Mouse (Mus musculus) MEL-GATA-1-ER (cell line): ENCODE measurements around the gene Srebf2.
A peak's percentile ranks its signal among the peaks of the same experiment; 100 is the strongest.
"Not testable (repeated sequence)": the region's sequence is repeated elsewhere in the genome, so short reads cannot be mapped to it uniquely, and the experiment has no call there.

Experiments
- DNase-seq: peaks from one replicate; pipeline ENCODE4 v3.0.0-alpha.2; 2012; ENCODE audit warnings: low read depth; ENCODE audit errors: extremely low read depth

Srebf2 gene

GRCm38 (mm10) chr15:82223657-82224601 lies 76.9 kb downstream of the Srebf2 start, which contains the start of gene Tnfrsf13c:
Tnfrsf13c (minus strand) TSS chr15:82224369.
- no peak for DNase-seq

- DNase-seq, result no peak
Measured at GRCm38 (mm10) chr15:82224602-82225215, 77.7 kb downstream of the Srebf2 start.

- DNase-seq, result no peak
Measured at GRCm38 (mm10) chr15:82225769-82226168, 78.8 kb downstream of the Srebf2 start.

GRCm38 (mm10) chr15:82229542-82230045 lies 82.6 kb downstream of the Srebf2 start:
- no peak for DNase-seq

DNA sequence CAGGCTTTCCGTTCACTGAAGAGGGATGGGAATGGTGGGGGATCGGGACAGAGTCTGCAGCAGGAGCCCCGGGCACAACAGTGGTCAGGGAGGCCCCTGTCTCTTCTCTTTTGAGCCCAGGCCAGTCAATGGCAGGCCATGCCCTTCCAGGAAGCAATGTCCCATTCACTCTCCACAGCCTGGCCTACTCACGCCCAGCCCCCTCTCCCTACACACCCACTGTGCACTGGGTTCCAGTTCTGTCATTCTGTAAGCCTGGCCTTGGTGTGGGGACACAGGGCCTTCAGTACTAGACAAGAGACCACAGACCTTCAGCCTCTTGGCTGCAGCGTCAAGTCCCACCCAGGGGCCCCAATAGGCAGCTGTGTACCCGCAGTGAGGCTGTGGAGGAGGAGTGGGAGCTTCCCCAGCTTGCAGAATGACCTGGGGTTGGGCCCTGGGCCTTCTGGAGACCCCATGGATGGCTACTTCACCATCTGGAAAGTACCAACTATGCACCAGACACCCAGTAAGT lies 83.2 kb downstream of the Srebf2 start:
- DNase-seq, result no peak

DNA sequence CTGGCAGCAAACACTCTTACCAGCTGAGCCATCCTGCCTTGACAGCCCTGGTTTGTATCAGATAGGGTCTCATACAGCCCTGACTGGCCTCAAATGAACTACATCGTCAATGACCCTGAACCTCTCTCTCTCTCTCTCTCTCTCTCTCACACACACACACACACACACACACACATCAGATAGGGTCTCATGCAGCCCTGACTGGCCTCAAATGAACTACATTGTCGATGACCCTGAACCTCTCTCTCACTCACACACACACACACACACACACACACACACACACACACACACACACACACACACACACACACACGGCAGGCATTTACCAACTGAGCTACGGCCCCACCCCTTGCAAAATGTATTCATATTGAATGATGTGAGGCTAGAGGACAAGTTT lies 84.1 kb downstream of the Srebf2 start:
- DNase-seq, result no peak

DNA sequence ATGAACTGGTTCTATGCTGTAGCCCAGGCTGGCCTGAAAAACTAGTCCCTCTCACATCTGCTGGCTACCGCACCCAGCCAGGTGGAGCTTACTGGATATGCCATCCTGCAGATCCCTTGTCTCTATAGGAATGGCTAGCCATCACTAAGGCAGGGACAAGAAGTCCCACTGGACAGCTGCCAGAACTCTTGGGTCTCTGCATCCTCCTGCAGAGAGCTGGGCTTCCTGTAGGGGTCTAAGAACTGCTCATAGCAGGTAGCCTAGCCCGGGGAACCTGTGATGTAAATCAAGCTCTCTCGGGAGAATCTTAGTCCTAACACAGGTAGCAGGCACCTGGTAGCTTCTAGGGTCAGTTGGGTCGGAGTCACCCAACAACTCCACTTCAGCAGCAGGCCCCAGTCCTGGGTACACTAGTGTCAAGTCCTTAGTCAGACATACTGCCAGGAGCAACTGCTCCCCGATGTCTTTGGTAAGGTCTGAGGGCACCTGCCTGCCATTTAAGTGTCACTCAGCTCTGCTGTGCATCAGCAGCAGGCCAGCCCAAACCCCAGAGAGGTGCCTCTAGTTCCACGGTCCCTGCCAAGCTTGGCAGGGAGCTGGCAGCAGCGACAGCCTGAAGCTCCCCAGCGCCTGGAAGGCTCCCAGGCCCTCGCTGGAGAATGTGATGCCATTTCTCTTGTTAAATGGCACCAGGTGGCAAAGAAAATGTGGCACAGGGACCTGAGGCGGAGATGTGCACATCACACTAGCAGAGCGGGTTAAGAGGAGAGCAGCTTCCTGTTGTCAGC lies 84.8 kb downstream of the Srebf2 start:
- DNase-seq, result no peak

DNA sequence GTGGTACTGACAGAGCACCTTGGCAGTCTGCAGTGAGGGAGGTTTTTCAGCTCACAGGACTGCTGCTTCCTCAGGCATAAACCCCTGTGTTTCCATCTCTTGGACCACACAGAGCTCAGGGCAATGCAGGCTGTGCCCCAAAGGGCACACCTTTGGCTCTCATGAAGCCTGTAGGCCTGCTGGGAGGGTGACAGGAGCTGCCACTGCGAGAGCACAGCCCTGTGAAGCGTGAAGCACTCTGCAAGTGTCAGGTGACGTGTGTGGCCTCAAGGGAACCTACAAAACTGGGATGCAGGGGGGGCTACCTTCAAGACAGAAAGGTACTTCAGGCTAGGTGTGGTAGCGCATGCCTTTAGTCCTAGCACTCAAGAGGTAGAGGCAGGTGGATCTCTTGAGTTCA lies 85.7 kb downstream of the Srebf2 start:
- no peak for DNase-seq

- no peak for DNase-seq
Measured at GRCm38 (mm10) chr15:82235661-82236060, 88.7 kb downstream of the Srebf2 start.

GRCm38 (mm10) chr15:82236565-82236964 lies 89.6 kb downstream of the Srebf2 start:
- DNase-seq, result peak; percentile 39

GRCm38 (mm10) chr15:82243311-82243710 lies 96.3 kb downstream of the Srebf2 start:
- DNase-seq, result no peak

- peak; percentile 45 for DNase-seq
Measured at GRCm38 (mm10) chr15:82243742-82244114, 96.7 kb downstream of the Srebf2 start.

- peak; percentile 67 for DNase-seq
Measured at GRCm38 (mm10) chr15:82244115-82244804, 97.3 kb downstream of the Srebf2 start, which contains the start of gene Cenpm. Cenpm (minus strand) TSS chr15:82244748.

DNA sequence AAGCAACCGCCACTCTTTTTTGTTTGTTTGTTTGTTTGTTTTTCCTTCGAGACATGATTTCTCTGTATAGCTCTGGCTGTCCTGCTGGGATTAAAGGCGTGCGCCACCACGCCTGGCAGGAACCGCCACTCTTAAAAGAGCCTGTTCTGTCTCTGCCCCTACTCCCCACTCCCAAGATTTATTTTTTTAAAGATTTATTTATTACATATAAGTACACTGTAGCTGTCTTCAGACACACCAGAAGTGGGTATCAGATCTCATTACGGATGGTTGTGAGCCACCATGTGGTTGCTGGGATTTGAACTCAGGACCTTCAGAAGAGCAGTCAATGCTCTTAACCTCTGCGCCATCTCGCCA lies 97.8 kb downstream of the Srebf2 start:
- DNase-seq, result not testable (repeated sequence)

DNA sequence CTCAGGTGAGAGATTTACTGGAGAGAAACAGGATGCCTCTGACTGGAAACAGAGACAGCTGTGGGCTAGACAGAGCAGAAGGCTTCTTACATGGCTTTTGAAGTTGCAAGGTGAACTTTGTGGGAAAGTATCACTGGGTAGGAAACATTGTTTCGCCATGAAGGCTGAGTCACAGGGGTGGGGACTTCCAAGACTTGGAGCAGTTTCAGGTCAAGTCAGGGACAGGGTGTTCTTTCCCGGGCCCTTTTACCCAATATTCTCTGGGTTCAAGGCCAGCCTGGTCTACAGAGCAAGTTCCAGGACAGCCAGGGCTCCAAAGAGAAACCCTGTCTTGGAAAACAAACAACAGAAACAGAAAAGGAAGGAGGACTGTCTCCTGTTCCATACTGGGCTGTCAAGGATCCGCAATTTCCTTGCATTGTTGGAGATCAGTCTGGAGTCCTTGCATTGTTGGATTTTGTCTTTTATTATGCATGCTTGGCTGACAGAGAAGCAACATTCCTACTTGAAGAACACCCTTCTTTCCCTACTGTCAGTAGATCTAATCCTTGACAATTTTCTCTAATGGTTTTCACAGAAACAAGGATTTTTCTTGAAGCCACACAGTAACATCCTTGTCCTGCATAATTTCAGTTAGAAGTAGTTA lies 100.3 kb downstream of the Srebf2 start:
- no peak for DNase-seq

DNA sequence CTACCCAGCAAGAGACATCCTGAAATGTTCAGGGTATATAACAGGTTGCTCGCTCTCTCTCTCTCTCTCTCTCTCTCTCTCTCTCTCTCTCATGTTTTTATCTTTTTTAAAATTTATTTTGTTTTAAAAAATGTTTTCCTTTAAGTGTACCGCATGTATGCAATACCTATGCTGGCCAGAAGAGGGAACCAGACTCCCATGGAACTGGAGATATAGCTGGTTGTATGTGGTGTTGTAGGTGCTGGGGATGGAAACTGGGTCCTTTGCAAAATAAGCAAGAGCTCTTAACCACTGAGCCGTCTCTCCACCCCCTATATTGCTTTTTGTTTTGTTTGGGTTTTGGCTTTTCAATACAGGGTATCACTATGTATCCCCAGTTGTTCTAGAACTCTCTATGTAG lies 104.6 kb downstream of the Srebf2 start:
- DNase-seq, result no peak

- DNase-seq, result no peak
Measured at GRCm38 (mm10) chr15:82252097-82252496, 105.1 kb downstream of the Srebf2 start, which contains the start of gene 1500009C09Rik. 1500009C09Rik (plus strand) TSS chr15:82252397.
